Mouse (Mus musculus) right cerebral cortex, postnatal 25 days (tissue): ENCODE data around the gene Ankrd27.

Source experiments
- DNase-seq: peaks from one replicate; pipeline ENCODE4 v3.0.0; 2022

Gene Ankrd27

GRCm38 (mm10) chr7:35584068-35584785, 1.8 kb upstream of the Ankrd27 start:
- DNase-seq = no peak

DNA sequence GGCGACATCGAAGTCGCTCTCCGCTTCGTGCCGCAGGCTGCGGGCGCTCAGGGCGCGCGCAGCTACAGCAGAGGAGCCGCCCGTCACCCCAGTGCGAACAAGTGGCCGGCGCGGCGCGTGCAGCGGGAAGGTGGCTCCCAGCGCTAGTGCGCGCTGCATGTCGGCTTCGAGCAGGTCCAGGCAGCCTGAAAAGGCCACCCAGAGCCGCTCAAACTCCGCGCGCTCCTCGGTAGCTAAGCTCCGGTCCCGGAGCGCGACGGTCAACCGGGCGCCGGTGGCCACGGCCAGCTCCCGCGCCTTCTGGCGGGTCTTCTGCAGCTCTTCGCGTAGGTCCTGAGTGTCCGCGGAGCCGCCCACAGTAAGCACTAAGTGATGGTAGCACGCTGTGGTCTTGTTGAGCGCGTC, 1.3 kb upstream of the Ankrd27 start:
- DNase-seq = peak; percentile 35

DNA sequence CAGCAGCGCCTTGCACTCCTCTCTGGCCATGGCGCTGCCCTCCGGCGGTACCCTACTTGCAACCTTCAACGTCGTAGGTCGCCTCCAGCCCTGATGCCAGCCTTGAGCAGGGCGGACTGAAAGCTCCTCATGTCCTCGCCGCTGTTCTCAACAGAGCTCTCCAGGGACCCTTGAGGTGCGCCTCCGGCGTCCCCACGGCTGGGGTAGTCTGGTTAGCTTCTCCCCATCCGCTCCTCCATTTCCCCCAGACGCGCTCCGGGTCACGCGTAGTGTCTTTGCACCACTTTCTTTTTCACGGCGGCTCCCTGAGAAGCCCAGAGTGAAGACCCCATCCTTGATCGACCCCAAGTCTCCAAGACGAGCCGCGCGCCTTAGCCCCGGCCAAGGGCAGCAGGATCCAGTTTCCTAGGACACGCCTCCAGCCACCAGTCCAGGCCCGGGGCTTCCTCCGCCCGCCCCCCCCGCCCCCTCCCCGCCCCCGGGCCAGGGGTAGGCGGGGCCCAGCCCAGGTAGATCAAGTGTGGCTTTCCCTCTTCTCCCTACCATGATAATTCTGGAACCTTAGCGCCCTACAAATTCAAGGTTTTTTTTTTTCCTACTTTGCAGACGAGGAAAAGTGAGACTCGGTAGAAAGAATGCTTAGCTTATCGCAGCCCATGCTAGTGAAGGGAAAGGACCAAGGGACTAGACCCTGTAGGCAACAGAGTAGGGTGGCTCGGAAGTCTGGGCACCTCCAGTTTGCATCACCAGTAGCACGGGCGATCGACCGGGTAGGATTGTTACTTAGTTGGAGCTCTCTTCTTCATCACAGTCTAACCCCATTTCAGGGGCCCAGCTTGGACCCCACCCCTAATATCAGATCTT, 621 bp upstream of the Ankrd27 start, which contains the start of gene Rgs9bp:
Rgs9bp (minus strand) TSS at position 392 of the 864 bp plus-strand sequence.
- DNase-seq = no peak

DNA sequence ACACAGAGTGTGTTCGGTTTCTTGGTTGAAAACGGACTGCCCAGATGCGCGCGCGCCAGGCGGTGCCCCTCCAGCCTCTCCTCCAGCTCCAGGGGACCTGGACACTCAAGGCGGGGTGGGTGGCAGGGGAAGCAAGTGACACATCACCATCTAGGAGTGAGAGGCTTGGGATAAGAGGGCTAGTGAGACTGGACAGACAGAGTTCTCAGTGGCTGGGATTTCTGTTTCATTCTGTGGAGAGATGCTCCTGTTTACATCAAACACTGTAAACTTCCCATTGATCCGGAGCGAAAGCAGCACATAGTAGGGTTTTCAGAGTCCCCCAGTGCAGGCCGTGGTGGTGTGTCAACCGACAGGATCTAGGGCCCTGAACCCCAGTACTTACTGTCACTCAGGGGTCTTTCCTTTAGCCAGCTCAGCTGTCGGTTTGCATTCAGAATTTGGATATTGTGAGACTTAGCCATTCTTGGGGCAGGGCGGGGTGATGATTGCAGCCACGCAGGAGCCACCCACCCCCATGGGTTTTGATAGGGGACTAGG, 932 bp downstream of the Ankrd27 start:
- no peak for DNase-seq

DNA sequence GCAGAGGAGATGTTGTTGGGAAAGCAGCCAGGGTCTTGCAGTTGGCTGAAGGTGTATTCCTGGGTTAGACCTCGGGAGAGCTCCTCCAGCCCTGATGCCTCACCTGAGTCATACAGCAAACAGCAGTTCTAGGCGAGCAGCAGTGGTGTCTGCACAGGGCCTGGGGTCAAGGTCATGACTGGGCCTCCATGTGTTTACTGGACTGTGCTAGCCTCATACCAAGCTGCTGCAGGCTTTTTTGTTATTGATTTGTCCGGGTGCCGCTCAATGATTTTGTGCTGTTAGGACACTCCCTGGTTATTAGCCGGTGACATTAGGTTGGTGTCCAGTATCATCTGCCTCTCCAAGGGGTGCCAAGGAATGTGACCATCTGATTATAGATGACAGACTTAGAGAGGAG, 1.7 kb downstream of the Ankrd27 start:
- no peak for DNase-seq

DNA sequence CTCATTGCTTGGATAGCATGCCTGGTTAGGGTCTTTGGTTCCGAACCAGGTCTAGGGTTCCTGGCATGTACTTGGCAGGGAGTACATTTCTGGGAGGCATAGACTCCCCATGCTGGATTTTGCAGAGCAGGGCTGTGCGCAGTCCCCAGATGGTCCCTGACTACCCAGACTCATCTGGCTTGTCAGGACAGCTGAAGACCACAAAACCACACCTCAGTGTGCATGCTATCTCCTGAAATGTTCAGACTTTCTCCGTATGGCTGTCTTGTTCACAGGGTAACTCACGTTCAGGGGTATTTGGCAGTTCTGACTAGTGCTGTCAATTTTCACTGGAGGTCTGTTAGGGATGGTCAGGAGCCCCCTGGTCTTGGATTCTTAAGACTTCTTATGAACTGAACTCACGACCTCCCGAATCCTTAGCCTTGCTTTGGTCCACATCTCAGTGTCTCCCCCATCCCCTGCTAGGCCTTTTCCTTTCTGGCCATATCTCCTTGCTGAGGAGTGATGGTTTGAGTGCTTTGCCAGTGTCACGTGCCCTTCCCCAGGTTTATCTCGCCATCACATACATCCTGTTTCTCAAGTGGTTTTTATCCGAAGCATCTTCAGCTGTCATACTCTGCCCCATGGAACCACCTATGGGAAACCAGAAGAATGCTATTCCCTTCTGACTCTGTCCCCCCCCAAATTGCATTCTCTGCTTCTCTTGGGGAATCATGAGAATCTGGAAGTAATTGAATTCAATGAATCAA, 2.8 kb downstream of the Ankrd27 start:
- no peak for DNase-seq

DNA sequence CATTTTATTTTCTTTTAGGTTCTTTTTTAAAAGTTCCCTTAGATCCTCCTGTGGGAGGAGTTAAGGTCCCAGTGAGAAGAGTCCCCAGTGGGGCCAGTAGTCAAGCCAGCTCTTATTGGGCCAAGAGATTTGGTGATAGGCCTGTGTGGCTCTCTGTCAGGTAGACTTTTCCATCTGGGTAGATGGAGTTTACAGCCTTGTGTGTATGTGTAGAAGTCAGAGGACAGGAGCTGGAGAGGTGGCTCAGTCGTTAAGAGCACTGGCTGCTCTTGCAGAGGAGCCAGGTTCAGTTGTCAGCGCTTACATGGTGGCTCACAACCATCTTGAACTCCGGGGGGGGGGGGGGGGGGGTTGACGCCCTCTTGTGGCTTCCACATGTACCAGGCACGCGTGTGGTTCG, 3.4 kb downstream of the Ankrd27 start:
- no peak for DNase-seq

- peak; percentile 50 for DNase-seq
Measured at GRCm38 (mm10) chr7:35590731-35591191, 4.7 kb downstream of the Ankrd27 start.

- DNase-seq = no peak
Measured at GRCm38 (mm10) chr7:35594311-35594710, 8.3 kb downstream of the Ankrd27 start.

DNA sequence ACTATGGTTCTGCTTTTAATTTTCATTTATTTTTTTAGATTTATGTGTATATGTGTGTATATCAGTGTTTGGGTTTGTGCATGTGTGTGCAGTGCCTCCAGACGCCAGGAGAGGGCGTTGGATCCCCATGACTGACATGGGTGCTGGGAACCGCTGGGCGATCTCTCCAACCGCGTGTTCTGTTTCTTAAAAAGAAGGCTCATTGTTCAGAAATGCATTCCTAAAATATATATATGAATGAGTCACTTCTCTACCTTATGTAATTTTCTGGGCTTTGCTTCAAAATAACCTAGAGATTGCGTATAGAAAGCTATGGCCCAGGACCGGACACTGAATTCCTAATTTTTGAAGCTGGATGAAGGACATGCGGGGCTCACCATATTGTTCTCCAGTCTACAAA, 13.4 kb downstream of the Ankrd27 start:
- no peak for DNase-seq

GRCm38 (mm10) chr7:35600031-35600430, 14.0 kb downstream of the Ankrd27 start:
- DNase-seq = no peak

DNA sequence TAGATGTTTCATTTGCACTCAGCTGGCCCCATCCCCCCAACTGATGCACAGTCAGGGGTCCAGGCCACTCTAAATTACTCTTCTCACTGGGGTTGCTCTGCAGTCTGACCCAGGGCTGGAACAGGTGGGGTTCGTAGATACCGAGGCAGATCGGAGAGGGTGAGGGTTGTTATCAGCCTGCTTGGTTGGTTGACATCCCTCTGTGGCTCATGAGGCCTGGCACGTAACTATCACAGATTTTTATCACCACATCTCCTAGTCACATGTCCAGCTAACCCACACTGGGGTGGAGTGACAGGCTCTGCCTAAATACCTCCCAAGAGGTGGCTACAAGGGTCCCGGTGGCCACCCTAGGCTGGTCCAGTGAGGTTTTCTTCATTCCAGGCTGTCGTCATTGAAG, 15.1 kb downstream of the Ankrd27 start:
- DNase-seq = no peak

- no peak for DNase-seq
Measured at GRCm38 (mm10) chr7:35602766-35603165, 16.7 kb downstream of the Ankrd27 start.

GRCm38 (mm10) chr7:35606816-35607215, 20.8 kb downstream of the Ankrd27 start:
- no peak for DNase-seq

- DNase-seq = no peak
Measured at GRCm38 (mm10) chr7:35609245-35609644, 23.2 kb downstream of the Ankrd27 start.

DNA sequence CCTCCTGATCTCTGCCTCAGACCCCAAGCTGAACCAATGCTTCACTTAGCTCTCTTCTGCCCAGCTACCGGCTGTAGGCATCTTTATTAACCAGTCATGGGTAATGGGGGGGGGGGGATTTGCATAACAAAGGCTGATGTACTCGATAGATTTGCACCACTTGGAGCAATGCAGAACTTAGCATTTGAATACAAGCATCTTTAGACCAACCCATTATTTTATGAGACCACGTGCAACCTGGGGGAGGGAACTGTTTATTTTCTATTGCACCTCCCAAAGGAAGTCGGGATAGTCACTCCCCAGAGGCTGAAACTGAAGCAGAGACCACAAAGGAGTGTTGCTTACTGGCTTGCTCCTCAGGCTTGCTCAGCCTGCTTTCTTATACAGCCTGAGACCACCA, 31.5 kb downstream of the Ankrd27 start:
- no peak for DNase-seq

GRCm38 (mm10) chr7:35622626-35623025, 36.6 kb downstream of the Ankrd27 start:
- DNase-seq = no peak

DNA sequence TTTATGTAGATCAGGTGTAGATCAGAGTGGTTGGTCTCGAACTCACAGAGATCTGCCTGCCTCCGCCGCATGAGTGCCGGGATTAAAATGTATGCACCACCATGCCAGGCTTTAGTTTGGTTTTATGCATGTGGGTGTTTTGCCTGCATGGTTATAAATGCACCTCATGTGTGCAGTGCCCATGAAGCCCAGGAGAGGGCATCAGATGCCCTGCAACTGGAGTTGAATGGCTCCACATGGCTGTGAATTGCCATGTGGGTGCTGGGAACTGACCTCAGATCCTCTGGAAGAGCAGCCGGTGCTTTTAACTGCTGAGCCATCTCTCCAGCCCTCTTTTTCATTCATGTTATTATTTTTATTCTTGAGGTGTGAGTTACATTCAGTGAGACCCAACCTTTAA, 40.0 kb downstream of the Ankrd27 start:
- DNase-seq = no peak

DNA sequence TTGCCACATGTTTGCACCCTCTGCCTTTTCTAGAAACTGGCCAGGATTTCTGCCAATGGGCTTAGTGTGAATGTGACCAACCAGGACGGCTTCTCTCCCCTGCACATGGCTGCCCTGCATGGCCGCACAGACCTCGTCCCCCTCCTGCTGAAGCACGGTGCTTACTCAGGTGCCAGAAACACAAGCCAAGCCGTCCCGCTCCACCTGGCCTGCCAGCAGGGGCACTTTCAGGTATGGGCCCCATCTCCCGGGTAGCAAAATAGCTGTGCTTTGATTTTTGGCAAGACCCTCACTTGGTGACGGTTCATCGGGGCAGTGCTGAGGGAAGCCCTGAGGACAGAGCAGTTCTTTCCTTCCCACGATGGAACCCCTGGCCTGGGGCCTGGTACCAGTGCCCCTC, 41.3 kb downstream of the Ankrd27 start:
- no peak for DNase-seq

GRCm38 (mm10) chr7:35628496-35628895, 42.5 kb downstream of the Ankrd27 start:
- DNase-seq = no peak

DNA sequence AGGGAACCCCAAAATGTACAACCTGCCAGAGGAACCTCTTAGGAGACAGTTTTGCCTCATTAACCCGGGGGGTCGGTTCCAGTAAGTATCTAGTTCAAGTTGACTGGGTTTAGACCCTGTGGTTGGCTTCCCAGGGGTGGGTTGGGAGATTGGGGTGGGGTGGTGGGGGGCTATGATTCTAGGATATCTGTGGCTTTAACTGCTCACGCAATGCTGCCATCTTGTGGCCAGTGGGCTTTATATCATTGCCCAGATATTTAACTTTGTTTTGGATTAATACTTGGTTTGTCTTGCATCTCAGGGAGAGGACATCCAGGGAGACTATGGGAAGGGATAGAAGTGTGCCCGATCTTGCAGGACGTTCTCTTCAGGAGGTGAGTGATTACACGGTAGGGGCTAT, 50.2 kb downstream of the Ankrd27 start:
- DNase-seq = no peak

GRCm38 (mm10) chr7:35636874-35637273, 50.8 kb downstream of the Ankrd27 start:
- DNase-seq = no peak

DNA sequence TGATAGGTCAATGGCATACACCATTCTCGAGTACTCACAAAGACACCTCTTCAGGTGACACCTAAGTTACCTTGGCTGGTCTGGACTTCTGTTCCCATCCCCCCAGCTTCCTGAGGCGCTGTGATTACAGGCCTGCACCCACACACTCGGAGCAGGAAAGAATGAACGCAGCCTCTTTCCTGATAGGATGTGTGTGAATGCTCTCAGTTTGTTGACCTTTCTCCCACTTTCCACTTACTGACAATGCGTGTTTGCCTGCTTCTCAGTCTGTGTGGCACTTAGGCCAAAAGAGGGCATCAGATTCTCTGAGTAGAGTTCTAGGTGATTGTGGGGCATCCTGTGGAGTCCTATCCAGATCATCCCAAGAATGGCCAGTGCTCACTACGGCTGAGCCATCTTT, 54.0 kb downstream of the Ankrd27 start:
- DNase-seq = no peak
